Mouse (Mus musculus) hindbrain, embryonic 11.5 days (tissue): Measurements from ENCODE around the gene Adcy5. TPM values are rescaled to one million over a fixed set of nuclear protein-coding genes. Genes with fewer than 3 reads are reported as not detected.

Experiments
- ATAC-seq: fragments of 200-750 bp; cut with Nextera tagmentation; 2 replicates; pipeline ENCODE4 v1.8.0; 2017; ENCODE audit warnings: mild to moderate bottlenecking, moderate TSS enrichment, moderate library complexity; ENCODE audit not compliant: low FRiP score
- DNase-seq: peaks from one replicate; pipeline ENCODE4 v3.0.0-alpha.2; 2015; ENCODE audit warnings: low spot score
- H3K27ac ChIP-seq: fragments of 300-500 bp; sonication (generic); 2 replicates; pipeline ENCODE4 v1.5.1; 2014; ENCODE audit warnings: mild to moderate bottlenecking, low read depth, low read length
- H3K27me3 ChIP-seq: fragments of 300-500 bp; sonication (generic); 2 replicates; pipeline ENCODE4 v1.6.1; 2014; ENCODE audit warnings: mild to moderate bottlenecking, low read length, moderate library complexity, mixed read lengths; ENCODE audit not compliant: control insufficient read depth, insufficient read depth
- H3K36me3 ChIP-seq: fragments of 300-500 bp; sonication (generic); 2 replicates; pipeline ENCODE4 v1.6.1; 2014; ENCODE audit warnings: mild to moderate bottlenecking, low read length, moderate library complexity, mixed read lengths; ENCODE audit not compliant: control insufficient read depth, insufficient read depth
- H3K4me1 ChIP-seq: fragments of 300-500 bp; sonication (generic); replicated peaks from 2 replicates; pipeline ENCODE4 v1.6.1; 2014; ENCODE audit warnings: low read length, mixed read lengths; ENCODE audit not compliant: control insufficient read depth, insufficient read depth
- H3K4me2 ChIP-seq: fragments of 300-500 bp; sonication (generic); replicated peaks from 2 replicates; pipeline ENCODE4 v1.6.1; 2014; ENCODE audit warnings: mild to moderate bottlenecking, low read depth, low read length
- H3K4me3 ChIP-seq: fragments of 300-500 bp; sonication (generic); 2 replicates; pipeline ENCODE4 v1.5.1; 2014; ENCODE audit warnings: low read depth, low read length
- H3K9ac ChIP-seq: fragments of 300-500 bp; sonication (generic); 2 replicates; pipeline ENCODE4 v1.6.1; 2014; ENCODE audit warnings: low read depth, low read length
- H3K9me3 ChIP-seq: fragments of 300-500 bp; sonication (generic); 2 replicates; pipeline ENCODE4 v1.6.1; 2016; ENCODE audit warnings: low read length; ENCODE audit not compliant: control insufficient read depth
- WGBS: fragments of 180-500 bp; shearing (Covaris S2); extraction: QIAGEN DNeasy Blood & Tissue Kit; methylation state at CpG from one replicate; pipeline ENCODE4 v1.1.7; 2014; 5-methylcytosine and 5-hydroxymethylcytosine counted together
- polyA plus RNA-seq: library from polyadenylated mRNA; unstranded; fragments of >200 nt; fragmentation: Nextera tagmentation; extraction: Ambion mirVana; gene quantifications from 2 replicates; pipeline ENCODE4 v1.2.1, GENCODE M21; 2014

Gene Adcy5
- polyA plus RNA-seq, 1 experiment from 2014 or later = 2.9 TPM

DNA sequence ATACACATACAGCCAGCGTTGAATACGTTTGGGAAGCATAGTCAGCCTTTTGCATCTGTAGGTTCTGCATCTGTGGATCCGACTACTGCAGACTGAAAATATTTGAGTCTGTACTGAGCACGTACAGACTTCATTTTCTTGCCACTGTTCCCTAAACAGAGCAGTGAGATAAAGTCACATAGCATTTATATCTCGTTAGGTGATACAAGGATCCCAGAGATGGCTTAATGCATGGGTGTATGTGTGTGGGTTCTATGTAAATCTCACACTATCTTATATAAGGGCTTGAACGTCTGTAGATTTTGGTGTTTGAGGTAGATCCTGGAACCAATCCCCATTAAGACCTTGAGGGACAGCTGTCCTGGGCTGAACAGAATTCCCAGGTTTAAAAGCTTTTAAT, 10.7 kb downstream of the Adcy5 start:
- no peak overlapping the region for H3K4me3 ChIP-seq
- peak overlapping the region; percentile 69; the same call in 1 of the 2 replicates for H3K27ac ChIP-seq
- DNase-seq = no peak
- H3K4me1 ChIP-seq = peaks cover 3% of the 10 kb centered on the region
- H3K36me3 ChIP-seq = no peaks in the 10 kb centered on the region
- H3K9me3 ChIP-seq = no peaks in the 10 kb centered on the region
- no peak for ATAC-seq
- H3K4me2 ChIP-seq = no peak overlapping the region
- H3K27me3 ChIP-seq = no peaks in the 10 kb centered on the region
- WGBS = 83% methylated on average over 6 of the region's 6 CpGs
- H3K9ac ChIP-seq = no peak overlapping the region; the same call in 1 of the 2 replicates

DNA sequence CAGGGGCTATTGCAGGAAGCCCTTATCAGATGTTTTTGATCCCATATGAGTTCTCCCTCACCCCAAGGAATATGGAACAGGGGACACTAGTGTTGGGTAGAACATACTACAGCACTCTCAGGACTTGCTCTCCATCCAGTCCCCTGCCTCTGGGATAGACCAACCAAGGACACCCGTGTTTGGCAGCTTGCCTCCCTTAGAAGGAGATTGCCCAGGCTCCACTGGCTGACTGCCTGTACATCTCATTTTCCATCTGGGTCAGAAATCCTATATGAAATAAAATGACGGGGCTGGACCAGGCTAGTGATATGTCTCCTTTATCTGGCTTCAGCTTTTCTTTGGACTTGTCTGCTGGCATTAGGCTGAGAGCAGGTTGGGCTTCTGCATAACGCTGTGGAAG, 11.1 kb downstream of the Adcy5 start:
- Histone ChIP-seq H3K4me3 (no peak overlapping the region), H3K9ac (no peak overlapping the region), H3K27me3 (no peaks in the 10 kb centered on the region), H3K36me3 (no peaks in the 10 kb centered on the region), H3K9me3 (no peaks in the 10 kb centered on the region), H3K4me2 (no peak overlapping the region), H3K27ac (no peak overlapping the region), H3K4me1 (peaks cover 3% of the 10 kb centered on the region)
- WGBS = 91% methylated on average over 3 of the region's 3 CpGs
- DNase-seq = no peak
- no peak for ATAC-seq

DNA sequence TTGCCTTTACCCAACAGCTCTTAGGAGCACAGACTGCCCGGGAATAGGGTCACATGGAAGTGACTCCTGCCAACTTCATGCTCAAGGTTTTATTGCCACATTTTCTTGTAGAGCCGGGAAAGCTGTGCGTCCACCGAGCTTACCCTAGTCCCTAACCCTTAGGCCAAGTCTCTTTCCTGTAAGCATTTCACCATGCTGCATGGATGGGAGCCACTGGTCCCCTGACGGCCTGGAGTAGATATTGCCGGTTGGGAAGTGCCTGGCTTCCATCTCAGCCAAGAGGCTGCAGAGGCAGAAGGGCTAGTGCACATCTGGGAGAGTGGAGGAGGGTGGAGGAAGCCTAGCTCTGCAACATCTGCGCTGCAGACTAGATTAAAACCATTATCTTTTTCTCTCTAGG, 14.8 kb downstream of the Adcy5 start:
- Histone ChIP-seq H3K4me3 (no peak overlapping the region), H3K36me3 (no peaks in the 10 kb centered on the region), H3K9ac (no peak overlapping the region), H3K27ac (no peak overlapping the region), H3K27me3 (no peaks in the 10 kb centered on the region), H3K4me1 (peaks cover 3% of the 10 kb centered on the region; the same call in 1 of the 2 replicates), H3K9me3 (no peaks in the 10 kb centered on the region), H3K4me2 (no peak overlapping the region)
- DNase-seq (no peak), ATAC-seq (no peak)
- 89% methylated on average over 7 of the region's 7 CpGs for WGBS

DNA sequence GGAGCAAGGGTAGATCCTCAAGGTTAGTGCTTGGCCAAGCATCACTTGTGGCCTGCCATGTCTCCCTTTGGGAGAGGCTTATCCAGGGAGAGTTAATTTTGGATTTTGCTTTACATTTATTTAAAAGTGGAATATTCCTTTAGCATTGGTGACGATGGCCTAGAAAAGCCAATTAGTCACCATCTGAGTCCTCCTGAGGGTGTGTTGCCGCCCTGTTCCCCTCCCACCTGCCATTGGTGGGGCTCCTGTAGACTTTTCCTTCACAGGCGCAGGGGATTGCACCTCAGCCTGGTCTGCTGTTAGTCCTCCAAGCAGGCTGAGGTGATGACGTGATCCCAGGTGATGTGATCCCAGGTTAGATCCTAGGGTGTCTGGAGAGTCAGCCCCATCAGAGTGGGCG, 17.5 kb downstream of the Adcy5 start:
- DNase-seq (no peak), ATAC-seq (no peak)
- no peaks in the 10 kb centered on the region for H3K27me3 ChIP-seq
- no peak overlapping the region for H3K4me3 ChIP-seq
- H3K9ac ChIP-seq = no peak overlapping the region
- no peak overlapping the region for H3K4me2 ChIP-seq
- no peaks in the 10 kb centered on the region for H3K36me3 ChIP-seq
- 84% methylated on average over 5 of the region's 5 CpGs for WGBS
- H3K27ac ChIP-seq = no peak overlapping the region
- no peaks in the 10 kb centered on the region; the same call in 1 of the 2 replicates for H3K4me1 ChIP-seq
- no peaks in the 10 kb centered on the region for H3K9me3 ChIP-seq

DNA sequence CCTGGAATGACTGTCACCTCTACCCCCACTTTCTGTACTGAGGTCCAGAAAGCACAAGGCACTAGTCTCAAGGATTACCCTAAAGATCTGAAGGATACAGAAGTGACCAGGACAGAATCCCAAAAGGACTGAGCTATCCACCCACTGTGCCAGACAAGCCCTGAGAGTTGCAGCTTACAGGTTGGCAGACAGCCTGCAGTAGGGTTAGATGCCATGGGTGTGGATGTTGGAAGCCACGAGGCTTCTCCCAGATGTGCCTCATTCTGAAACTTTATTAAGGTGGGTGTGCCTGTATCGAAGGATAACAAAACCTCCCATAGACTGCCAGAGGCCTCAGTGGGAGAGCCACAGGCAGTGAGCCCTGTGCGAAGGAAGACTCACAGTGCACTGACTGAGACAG, 23.8 kb downstream of the Adcy5 start:
- WGBS = 92% methylated on average over 3 of the region's 3 CpGs

GRCm38 (mm10) chr16:35179082-35179481, 24.4 kb downstream of the Adcy5 start:
- Histone ChIP-seq H3K4me2 (no peak overlapping the region), H3K9ac (no peak overlapping the region), H3K4me3 (no peak overlapping the region), H3K27ac (no peak overlapping the region), H3K9me3 (no peaks in the 10 kb centered on the region), H3K36me3 (no peaks in the 10 kb centered on the region), H3K27me3 (no peaks in the 10 kb centered on the region), H3K4me1 (no peaks in the 10 kb centered on the region)
- WGBS = 81% methylated on average over 8 of the region's 8 CpGs
- DNase-seq (no peak), ATAC-seq (no peak)

More for the DNA sequence above, 23.8 kb downstream of the Adcy5 start:
- Histone ChIP-seq H3K27me3 (no peaks in the 10 kb centered on the region), H3K9me3 (no peaks in the 10 kb centered on the region), H3K4me3 (no peak overlapping the region), H3K27ac (no peak overlapping the region), H3K36me3 (no peaks in the 10 kb centered on the region), H3K4me1 (no peaks in the 10 kb centered on the region), H3K9ac (no peak overlapping the region), H3K4me2 (no peak overlapping the region)
- ATAC-seq = no peak
- no peak for DNase-seq

- no peak for DNase-seq
- H3K36me3 ChIP-seq = no peaks in the 10 kb centered on the region
- no peaks in the 10 kb centered on the region for H3K9me3 ChIP-seq
- H3K27ac ChIP-seq = no peak overlapping the region
- H3K9ac ChIP-seq = no peak overlapping the region
- H3K4me2 ChIP-seq = no peak overlapping the region
- ATAC-seq = no peak
- WGBS = 76% methylated on average over 11 of the region's 11 CpGs
- no peaks in the 10 kb centered on the region for H3K4me1 ChIP-seq
- H3K4me3 ChIP-seq = no peak overlapping the region
- H3K27me3 ChIP-seq = no peaks in the 10 kb centered on the region
Observed at GRCm38 (mm10) chr16:35183161-35183560, 28.5 kb downstream of the Adcy5 start.

DNA sequence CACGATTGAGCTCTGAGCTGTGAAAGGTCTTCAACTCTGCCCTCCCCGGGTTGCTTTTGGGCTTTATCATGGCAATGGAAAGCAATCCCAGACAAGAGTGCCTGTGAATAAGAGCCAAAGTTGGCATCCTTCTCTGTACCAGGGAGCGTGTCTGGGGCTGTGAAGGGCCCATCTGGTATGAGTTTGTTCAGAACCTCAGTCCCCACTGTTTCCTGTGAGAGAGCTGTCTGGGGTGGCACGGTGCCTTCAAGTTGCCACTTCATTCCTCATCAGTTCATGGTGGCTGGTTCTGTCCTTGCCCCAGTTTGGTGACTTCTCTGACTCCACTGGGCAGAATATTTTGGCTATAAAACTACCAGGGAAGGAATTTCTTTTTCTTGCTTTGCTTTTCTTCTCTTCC, 33.4 kb downstream of the Adcy5 start:
- no peak overlapping the region for H3K4me3 ChIP-seq
- H3K9ac ChIP-seq = no peak overlapping the region
- no peaks in the 10 kb centered on the region for H3K9me3 ChIP-seq
- no peak for DNase-seq
- ATAC-seq = no peak
- no peaks in the 10 kb centered on the region for H3K36me3 ChIP-seq
- no peaks in the 10 kb centered on the region for H3K4me1 ChIP-seq
- no peak overlapping the region for H3K27ac ChIP-seq
- no peak overlapping the region for H3K4me2 ChIP-seq
- 72% methylated on average over 4 of the region's 4 CpGs for WGBS
- H3K27me3 ChIP-seq = no peaks in the 10 kb centered on the region

DNA sequence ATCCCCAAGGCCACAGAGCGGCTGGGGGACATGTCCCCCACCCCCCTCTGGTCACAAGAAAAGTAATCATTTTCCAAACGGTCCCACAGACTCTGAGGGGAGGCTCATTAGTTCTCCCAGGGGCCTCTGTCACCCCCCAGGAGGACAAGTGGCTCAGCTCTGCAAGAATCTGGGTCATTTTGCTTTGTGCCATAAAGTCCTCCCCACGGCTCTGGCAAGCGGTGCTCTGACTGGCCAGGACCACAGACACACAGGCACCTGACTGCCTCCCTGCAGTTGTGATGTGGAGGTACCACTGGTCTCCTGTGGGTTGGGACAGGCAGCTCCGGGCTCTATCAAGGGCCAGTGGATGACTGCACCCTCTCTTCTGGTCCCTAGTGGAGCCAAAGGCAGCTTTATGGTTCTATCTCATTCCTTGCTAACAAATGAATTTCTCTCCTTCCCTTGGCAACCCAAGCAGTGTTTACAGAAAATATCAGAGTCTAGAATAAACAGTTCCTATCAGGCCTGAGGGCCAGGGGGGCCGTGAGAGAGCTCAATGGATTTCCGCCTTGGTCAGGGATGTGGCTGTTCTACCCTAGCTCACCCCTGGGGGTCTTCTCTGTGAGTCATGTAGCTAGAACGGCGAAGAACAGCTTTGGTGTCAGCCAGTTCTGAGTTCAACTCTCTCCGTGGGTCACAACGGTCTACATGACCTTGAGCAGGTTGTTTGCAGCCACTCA, 34.9 kb downstream of the Adcy5 start:
- Histone ChIP-seq H3K9me3 (no peaks in the 10 kb centered on the region), H3K36me3 (no peaks in the 10 kb centered on the region), H3K9ac (no peak overlapping the region), H3K4me1 (no peaks in the 10 kb centered on the region), H3K27me3 (no peaks in the 10 kb centered on the region), H3K4me2 (no peak overlapping the region), H3K27ac (no peak overlapping the region), H3K4me3 (no peak overlapping the region)
- DNase-seq (no peak), ATAC-seq (no peak)
- 82% methylated on average over 11 of the region's 11 CpGs for WGBS
